Mouse (Mus musculus): ENCODE data around the gene Tmem211.

DNA sequence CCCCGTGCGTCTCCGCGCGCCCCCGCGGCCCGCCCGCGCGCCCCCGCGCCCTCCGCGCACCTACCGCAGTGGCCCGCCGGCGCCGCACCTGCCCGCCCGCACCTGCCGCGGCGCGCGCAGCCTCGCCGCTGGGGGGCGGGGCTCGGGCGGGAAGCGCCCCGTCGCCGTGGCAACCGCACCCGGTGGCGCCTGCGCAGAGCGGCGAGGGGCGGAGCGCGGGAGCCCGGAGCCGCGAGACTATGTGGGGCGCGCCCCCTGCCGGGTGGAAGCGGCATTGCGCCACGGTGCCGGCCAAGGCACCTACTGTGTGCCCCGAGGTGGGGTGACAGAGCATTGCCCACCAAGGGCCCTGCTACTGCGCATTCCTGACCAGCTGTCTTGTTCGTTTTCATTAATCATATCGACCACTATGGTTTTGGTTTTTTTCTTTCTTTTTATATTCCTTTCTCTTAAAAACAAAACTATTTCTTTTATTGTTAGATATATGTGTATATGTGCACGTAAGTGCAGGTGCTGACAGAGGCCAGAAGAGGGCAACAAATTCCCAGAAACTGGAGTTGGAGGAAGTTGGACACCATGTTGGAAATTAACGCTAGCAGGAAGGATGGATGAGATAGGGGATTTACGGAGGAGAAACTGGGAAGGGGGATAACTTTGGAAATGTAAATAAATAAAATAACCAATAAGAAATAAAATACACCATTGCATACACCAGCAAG, 5.4 kb upstream of the Tmem211 start, which contains the start of gene 2900026A02Rik:
- TF ChIP-seq CTCF (IDR thresholded peaks at IDR 0.05; ENCODE audit: low read depth), result peak; percentile 55
- no peak for TF ChIP-seq EP300 (IDR thresholded peaks at IDR 0.05; ENCODE audit: low read depth)

Data from heart, postnatal 0 days (tissue).